Mouse (Mus musculus): ENCODE results near the gene Zfp385b.

Gene Zfp385b

DNA sequence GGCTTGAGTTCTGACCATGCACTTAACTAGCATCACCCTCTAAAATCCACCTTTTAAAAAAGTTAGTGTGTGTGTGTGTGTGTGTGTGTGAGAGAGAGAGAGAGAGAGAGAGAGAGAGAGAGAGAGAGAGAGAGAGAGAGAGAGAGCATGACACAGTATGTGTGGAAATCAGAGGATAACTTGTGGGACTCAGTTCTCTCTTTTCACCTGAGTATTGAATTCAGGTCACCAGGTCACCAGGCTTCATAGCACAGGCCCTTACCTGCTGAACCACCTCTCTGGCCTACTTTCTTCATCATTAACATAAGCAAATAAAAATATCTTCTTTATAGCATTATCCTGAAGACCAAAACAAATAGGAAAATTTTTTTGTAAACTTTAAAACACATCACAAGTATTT lies at the start of gene Zfp385b:
Zfp385b (minus strand) TSS at position 101 of the 400 bp plus-strand sequence.
- no peak for DNase-seq (ENCODE audit: low spot score)

DNA sequence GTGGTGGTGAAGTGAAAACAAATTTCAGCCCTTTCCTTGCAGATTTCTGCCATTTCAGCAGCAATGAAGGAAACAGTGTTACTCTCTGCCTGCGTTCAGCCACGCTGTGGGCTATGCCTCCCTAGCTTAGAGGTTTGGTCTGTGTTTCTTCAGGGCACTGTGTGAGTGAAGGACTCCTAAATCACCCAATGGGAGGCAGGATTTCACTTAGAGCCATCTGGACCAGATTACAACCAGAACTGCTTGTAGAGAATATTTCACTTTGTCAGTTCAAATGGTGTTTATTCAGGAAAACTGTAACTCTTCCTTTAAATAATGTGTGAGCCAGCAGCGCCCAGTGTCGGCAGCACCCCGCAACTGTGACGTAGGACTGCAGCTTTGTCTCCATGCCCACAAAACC lies 44.5 kb upstream of the Zfp385b start:
- no peak for DNase-seq (ENCODE audit: low spot score)

DNA sequence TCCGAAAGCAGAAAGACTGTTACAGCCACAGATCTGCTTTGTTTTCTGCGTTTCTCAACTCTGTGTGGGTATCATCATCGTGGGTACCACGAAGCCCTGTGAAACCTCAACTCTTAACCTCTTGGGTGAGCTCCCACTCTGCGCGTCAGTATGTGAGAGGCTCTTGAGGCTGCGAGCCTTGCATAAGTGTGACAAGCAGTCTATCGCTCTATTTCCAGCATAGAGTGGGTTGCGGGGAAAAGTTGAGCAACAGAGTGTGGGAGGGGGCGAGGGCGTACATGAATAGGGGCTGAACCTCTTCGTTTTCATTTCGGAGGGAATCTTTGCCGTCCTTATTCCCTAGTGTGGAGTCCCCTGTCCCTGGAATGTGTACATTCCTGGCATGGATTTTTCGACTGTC lies 44.1 kb upstream of the Zfp385b start:
- no peak for DNase-seq (ENCODE audit: low spot score)

DNA sequence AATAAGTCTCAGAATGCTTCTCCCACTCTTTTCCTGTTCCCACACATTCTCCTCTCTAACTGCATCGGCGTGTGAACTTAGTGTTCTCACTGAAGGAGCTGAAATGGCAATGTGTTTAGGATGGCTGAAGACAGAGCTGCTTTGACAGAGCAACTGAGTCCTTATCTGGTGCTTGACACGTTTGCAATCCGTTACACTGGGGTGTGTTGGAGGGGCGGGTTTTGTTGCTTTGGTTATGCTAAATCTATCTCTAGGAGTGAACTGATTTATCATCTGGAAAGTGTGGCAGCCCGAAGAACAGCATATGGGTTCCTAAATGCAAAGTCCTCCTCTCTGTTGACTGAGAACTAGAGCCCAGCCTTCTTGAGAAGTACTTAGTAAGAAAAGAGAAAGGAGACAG lies 22.0 kb upstream of the Zfp385b start:
- DNase-seq (ENCODE audit: low spot score): no peak

DNA sequence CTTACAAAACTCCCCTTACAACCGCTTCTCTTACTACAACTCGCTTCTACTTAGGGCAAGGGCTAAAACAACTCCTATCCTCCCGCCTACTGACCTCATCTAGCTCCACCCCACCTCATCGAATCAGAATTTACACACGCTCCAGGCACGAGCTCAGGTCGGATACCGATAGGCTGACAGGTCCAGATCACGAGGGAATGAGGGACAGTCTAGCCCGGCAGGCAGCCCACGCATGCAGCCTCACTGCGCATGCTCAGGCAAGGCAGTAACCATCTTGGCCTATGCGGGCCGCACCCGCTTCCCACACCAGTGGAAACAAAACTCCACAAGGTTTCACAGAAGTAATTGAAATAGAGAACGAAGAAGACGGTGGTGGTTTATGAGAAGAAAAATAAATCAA lies 20.1 kb upstream of the Zfp385b start:
- DNase-seq (ENCODE audit: low spot score): no peak

DNA sequence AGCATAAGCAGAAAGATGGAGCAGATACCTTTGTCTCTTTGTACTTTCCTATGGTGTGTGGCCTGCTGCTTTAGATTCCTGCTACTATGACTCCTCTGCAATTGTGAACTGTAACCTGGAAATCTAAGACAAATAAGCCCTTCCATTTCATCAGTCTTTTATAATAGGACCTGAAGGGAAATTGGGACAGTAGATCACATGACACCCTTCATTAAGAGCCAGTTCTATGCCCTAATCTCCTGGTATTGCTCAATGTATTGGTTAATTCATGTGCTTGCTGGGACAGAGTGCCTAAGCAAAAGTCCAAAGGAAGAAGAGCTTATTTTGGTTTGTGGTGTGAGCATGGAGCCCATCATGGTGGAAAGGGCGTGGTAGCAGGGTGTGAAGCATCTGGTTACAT lies 19.2 kb upstream of the Zfp385b start:
- DNase-seq (ENCODE audit: low spot score): no peak

DNA sequence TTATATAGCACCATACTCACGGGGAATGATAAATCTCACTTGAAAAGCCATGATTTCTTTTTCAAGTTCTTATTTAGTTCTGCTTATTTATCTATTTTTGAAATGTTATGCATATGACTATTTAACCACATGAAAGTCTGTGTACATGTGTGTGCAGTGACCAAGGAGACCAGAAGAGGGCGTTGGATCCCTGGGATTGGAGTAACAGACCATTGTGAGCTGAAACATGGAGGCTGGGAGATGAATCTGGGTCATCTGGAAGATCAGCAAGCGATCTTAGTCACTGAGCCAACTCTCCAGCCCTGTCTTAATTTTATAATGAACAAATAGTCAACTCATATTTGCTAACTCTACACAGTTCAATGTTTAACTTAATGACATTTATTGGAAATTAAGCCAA lies 16.3 kb upstream of the Zfp385b start:
- no peak for DNase-seq (ENCODE audit: low spot score)

DNA sequence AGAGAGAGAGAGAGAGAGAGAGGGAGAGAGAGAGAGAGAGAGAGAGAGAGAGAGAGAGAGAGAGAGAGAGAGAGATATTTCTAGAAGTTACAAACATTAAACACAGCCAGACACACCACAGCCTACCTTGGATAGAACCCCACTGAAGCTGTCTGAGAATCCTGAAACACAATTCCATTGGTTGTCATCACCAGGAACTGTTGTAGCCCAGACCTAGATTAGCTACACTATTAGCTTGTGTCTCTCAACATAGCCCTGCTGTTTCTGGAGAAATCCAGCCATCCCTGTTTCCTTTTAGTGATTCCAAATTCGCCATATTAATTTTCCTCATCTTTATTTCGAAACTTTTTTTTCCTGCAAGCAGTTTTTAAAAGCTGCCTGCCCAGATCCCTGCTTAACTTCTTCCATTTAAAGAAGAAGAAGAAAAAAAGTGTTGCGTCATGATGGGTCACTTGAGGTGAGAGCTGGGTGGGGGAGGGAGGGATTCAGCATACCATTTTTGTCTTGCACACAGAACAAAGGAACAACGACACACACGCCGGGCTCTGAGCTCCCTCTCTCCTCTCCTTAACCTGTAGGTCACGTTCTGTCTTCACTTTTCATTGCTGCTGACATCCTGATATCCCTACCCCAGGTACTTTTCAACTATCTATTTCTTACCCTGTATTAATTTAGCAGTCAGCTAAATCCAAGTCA lies 6.8 kb upstream of the Zfp385b start:
- DNase-seq (ENCODE audit: low spot score): no peak

DNA sequence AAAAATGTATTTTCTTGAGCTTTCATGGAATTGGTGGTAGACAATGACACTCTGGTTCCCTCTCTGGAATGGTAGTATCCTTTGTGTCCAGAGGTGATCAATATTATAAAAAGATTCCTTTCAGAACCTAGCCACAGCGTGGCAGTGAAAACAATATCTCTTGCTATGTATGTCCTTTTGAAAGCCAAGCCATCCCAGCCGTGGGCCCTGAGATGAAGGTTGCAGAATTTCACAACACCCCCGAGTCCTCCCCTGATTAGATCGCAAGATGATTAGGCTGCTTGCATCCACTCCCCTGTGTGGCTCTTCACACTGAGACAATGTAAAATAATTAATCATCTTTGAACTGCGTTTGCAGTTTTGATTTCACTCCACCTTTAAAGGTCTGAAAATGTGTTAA lies 3.6 kb upstream of the Zfp385b start:
- DNase-seq (ENCODE audit: low spot score): no peak

DNA sequence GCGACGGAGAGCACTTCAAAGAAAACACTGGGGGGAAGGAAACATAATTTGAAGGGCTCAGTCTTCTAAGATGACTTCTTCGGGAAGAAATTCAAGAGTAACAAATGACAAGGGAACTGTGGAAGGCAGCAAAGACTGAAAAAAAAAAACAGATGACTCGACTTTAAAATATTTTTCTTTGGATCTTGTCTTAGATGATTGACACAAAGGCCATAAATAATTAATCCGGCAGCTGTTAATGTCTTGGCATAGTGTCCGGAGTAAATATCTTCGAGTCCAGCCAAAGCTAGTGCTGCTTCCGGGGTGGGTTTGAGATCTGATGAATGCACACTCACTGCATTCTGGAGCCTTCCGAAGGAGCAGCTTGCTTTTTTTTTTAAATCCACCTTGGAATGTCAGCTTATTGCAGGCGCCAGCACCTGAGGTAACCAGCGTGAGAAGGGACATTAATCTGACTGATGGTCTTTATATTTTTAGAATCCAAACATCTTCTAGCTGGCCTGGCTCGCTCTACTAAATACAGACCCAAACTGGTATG lies 2.0 kb downstream of the Zfp385b start:
- no peak for DNase-seq (ENCODE audit: low spot score)

DNA sequence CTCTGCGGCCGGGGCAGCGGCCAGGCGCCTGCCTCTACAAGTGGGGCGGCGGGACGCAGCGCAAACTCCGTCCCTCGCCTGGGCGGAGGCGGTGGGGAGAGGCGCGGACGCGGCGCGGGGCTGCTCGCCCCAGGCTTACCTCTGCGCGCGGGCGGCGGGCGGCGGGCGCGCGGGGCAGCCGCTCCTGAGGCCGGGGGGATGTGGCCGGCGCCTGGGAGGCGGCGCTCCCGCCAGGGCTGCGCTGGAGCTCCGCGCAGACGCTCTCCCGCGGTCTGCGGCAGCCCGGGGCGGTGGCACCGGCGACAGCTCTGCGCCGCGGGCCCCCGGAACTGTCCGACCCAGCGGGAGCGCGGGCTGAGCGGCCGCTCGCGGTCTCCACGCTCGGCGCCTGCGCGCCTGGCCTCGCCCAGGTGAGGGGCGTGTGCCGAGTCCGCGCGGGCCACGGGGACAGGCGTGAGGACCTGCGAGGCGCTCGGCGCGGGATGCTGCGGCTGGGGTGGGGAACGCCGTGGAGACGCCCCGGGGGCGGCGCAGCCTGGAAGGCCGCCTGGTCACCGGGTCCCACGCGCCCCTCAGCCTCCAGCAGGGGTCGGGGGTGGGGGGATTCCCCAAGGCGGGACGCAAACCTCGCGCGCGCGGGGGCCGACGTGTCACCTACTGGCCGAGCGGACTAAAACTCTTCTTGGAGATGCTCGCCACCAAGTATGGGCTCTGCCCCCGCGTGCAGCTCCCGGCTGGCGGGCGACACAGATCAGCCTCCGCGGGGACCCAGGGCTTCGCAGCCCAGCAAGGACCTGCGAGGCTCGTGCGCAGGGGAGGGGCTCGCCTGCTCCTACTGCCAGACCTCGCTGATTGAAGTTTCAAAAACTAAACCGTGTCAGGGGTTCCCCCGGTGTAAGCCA lies 2.8 kb downstream of the Zfp385b start:
- DNase-seq (ENCODE audit: low spot score): peak; percentile 15

DNA sequence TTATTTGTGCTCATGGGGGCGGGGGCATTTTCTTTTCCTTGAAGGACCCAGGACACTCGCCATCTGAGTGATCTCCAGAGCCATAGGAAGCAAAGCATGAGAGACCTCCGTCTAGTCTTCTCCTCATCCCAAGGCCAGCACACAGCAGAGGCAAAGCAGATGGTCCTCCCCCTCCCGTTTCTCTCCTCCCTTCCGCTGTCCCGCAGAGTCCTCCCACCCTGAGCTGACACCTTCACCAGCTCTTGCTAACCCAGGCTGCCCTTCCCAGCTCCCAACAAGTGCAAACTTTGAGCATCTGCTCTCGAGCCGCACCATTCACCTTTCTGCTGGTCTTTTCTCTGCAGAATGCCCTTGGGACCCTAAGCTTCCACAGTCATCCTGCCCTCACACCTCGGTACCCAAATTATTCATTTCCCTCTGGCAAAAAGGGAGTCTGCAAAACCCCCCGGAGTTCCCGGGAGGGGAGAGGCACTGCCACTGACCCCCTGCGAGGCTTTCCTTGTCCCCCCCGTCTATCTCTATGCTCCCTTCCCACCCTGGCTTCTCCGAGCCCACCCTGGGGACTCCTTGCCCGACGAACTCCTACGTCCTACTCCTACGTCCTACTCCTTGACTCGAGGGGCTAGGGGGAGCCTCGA lies 3.5 kb downstream of the Zfp385b start:
- DNase-seq (ENCODE audit: low spot score): no peak

DNA sequence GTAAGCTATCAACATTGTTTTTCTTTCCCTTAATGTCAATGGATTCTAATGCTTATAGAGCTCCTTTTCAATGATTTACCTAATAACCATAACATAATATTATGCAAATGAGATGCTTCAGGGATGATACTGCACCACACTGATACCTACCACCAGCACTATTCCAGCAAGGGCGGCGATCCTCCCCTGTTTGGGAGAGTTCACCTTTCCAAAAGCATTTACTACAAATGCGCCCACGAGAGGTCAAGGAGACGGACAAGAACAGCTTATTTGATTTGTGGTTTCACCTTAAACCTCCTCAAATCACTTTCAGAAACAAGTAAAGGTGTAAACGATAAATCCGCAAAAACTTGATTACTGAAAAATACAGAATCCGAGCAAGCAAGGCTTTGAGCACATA lies 4.5 kb downstream of the Zfp385b start:
- no peak for DNase-seq (ENCODE audit: low spot score)

DNA sequence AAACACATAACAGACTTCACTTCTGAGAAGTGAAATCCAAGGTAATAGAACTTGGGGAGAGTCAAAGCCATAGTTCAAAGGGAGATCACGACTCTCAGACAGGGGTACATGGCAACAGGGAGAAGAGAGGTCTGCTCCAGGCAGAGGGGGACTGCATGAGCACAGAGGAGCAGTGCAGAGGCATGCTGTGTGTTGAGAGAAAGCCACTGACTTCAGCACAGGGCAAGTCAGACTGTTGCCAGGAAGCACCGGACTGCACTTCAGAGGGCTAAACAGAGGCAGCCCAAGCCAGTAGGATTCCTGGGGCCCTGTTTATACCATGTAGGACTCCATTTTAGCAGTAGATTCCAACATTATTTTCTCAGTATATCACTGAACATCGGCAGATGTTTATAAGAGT lies 6.4 kb downstream of the Zfp385b start:
- DNase-seq (ENCODE audit: low spot score): no peak

DNA sequence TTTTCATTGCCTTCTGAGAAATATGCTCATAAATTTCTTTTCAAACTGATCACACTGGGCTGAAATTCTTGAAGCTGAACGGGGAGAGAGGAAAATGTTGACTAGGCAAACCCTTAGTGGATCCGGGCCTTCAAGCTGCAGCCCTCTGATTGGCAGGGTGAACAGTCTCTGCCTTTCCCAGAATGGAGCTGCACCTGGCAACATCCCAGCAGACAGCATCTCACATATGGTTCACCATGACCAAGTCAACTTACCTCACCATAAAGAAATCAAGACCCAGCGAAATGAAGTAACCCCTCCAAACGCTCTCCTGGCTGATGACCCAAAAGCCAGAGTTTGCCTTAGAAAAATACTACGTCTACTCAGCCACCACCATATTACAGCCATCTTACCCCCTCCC lies 8.7 kb downstream of the Zfp385b start:
- DNase-seq (ENCODE audit: low spot score): no peak

DNA sequence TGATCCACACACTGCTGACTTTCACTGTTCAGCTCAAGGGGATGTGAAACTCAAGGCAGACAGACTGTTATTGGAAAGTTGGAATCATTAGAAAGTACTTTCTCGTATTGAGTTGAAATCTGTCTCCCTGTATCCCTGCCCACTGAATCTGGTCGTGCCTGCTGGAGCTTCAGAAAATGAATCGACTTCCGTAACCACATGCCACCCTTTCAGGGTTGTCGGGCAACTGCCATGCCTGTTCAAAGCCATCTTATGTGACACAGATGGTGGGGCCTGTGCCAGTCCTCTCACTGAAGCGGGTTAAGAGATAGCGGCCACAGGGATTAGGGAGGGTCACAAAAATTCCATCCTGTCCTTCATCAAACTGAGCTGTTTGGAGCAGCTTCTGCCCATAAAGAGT lies 14.7 kb downstream of the Zfp385b start:
- DNase-seq (ENCODE audit: low spot score): no peak

DNA sequence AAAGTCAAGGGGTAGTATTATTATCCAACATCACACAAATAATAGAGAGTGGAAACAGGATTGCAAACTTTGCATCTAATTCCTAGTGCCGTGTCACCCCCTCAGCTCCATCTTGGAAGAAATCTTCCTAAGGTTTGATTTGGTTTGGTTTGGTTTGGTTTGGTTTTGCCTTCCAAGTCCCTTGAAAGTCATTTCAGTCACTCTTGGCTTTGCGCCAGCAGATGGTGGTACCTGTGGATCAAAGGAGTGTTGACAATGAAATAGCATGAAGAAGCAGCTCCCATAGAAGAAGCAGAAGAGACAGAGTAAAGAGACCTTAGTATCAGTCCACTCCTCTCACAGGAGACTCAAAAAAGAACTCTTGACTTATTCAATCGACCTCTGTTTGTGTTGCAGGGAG lies 17.1 kb downstream of the Zfp385b start:
- DNase-seq (ENCODE audit: low spot score): no peak

DNA sequence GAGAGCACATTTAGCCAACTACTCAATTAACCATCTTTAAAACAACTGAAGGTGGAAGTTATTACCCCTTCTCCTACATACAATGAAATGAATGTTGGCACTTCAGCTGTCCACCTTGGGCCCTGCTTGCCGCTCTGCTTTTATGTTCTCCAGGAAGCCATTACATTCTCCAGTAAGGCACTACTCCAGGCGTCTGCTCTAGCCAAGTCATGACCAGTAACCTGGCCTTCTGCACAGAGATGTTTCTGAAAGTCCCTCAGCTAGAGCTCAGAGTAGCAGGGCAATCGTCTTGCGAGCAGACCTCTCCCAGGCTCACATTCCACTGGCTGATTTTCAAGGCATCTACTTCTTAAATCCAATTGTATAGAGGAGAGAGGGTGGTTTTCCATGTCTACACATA lies 18.0 kb downstream of the Zfp385b start:
- no peak for DNase-seq (ENCODE audit: low spot score)

DNA sequence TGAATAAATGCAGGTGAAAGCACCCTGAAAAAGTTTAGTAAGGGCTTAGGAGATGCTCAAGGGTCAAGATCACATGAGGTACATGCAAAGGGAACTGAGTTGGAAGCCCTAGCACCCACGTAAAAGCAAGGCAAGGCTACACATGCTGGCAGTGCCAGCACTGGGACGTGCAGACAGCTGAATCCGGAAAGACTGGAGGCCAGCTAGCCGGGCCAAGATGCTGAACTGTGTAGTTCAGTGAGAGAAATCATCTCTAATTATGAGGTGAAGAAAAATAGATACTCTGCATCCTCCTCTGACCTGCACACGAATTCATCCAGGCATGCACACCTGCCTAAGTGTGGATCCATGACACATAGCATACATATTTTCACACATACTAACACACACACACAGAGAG lies 18.4 kb downstream of the Zfp385b start:
- DNase-seq (ENCODE audit: low spot score): no peak

DNA sequence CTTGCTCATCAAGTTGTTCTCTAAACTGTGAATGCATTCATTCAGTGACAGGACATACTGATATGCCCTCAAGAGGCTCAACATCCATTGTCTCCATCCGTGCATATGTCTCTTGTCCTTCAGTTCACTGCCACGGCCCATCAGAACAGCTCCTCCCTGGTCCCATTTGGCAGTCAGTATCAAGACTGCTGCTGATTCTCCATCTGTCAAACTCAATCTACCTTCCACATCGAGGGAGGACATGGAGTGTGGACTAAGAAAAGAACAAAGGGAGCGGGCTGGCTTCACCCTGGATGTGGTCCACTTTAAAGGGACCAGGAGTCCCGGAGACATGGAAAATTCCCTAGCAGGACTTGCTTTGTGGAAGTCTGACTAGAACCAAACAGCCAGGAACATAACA lies 22.2 kb downstream of the Zfp385b start:
- DNase-seq (ENCODE audit: low spot score): no peak

DNA sequence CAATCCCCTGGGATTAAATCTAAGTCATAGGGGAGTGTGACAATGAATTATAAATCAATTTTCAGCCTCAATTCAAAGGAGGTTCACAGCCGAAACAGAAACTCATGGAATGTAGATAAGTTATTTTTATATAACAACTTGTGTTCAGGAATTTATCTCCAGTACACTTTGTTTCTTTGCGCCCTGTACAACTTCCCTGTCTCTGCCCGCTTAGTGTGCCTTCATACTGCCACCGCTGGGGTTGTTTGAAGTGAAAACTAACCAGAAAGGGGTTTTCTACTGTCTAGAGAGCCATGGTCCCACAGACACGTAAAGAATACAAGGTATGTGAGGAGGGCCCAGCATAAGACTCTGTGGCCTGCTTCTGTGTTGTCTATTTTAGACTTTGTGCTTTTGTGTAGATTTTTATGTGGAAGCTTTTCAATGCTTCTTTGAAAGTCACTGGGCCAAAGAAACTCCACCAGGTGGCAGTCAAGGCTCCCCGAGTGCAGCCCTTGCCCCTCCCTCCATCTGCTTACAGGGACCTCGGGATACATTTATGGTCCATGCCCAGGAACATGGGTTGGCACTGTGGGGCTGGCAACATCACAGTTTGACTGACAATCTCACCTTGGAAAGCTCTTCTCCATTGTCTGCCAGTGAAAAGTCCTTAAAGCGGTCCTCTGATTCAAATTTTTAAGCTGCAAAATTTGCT lies 23.4 kb downstream of the Zfp385b start:
- DNase-seq (ENCODE audit: low spot score): peak; percentile 26

DNA sequence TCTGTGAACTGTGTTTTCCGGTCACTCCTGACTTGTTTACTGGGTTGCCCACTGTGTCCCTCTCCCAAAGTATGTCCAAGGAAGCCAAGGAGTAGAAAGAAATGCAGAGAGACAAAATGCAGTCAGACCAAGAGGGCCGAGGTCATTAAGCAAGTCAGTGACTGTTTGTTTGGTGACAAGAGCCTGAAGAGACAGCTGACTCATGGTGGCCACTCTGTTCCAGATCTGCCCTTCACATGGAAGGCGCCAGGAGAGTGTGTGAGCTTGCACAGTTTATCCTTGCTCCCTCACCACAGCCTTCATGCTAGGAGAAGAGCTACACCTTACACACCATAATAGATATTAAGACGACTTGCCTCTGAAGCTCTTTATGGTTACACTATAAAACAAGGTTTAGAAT lies 28.6 kb downstream of the Zfp385b start:
- no peak for DNase-seq (ENCODE audit: low spot score)

Measured in ovary, postnatal 14 days (tissue).